19 mouse cellular contexts compared by ENCODE assay signal in genomic region chr14:117755231-117755630, GRCm38 (mm10).
DNase-seq lines count a peak whose midpoint lies in the region; ATAC-seq lines count a peak whose summit lies in the region.
"Had no signal": no experiment of that assay in that cellular context is flagged by ENCODE, and none has a peak within 500 bp of the region (broad histone marks: within the 10 kb centered on the region; RNA-seq: fewer than 3 reads in every experiment).

No protein-coding gene starts in this region.

- ATAC-seq in megakaryocyte, adult 5-6 weeks (ENCODE audit: poor library complexity, severe bottlenecking), result peak; percentile 90
- 0 out of 2 replicates have a peak, but pooled peaks have one; percentile 42 for ATAC-seq in megakaryocyte progenitor cell, adult 5-6 weeks (replicated peaks; ENCODE audit: poor library complexity)
- ATAC-seq: forebrain, embryonic 14.5 days had no signal

- intact Hi-C loops in left cerebral cortex, postnatal 14 days (cut with DNase I), result no loop called here

- peak; percentile 8 to 17 for DNase-seq in kidney, adult 8-10 months
- DNase-seq in kidney, adult 11 months, result no peak
- DNase-seq in kidney, postnatal 36 days, result peak; percentile 4 to 18
- no peak for DNase-seq in kidney, postnatal 25 days
- DNase-seq in left cerebral cortex, postnatal 14 days (ENCODE audit: low spot score in 2 of 2), result no peak
- no peak for DNase-seq in spleen, postnatal 14 days (ENCODE audit: low spot score in 2 of 2)
- DNase-seq: adrenal gland, adult 2 months; adrenal gland, postnatal 10 days; adrenal gland, postnatal 25 days; cerebellum, adult 11 months; cerebellum, adult 18-20 months; cerebellum, adult 8-10 months; cerebellum, adult 9-11 months; cerebellum, postnatal 14 days; cerebellum, postnatal 36 days; embryo, embryonic 11 days had no signal

Comparison
In these comparisons a context has a peak if more than half of its experiments do, and no peak if none do; other contexts are left out.
1. DNase-seq: peak in kidney, adult 8-10 months (2 of 2) and kidney, postnatal 36 days (2 of 2); none in kidney, adult 11 months (single experiment), kidney, postnatal 25 days (0 of 2), left cerebral cortex, postnatal 14 days (0 of 2) and spleen, postnatal 14 days (0 of 2).